In genomic region chr1:91731703-91732102, GRCm38 (mm10) we compare ENCODE assay signal across 22 mouse cellular contexts.
DNase-seq lines count a peak whose midpoint lies in the region; ATAC-seq and TF ChIP-seq lines count a peak whose summit lies in the region.
"Had no signal": no experiment of that assay in that cellular context is flagged by ENCODE, and none has a peak within 500 bp of the region (broad histone marks: within the 10 kb centered on the region; RNA-seq: fewer than 3 reads in every experiment).

No protein-coding gene starts in this region.

- no peak overlapping the region for H3K4me3 ChIP-seq in liver, embryonic 11.5 days (ENCODE audit: low read depth, low read length)
- H3K4me3 ChIP-seq in limb, embryonic 13.5 days = no peak overlapping the region
- H3K4me3 ChIP-seq: forebrain, embryonic 12.5 days; heart, adult 2 months; hindbrain, embryonic 10.5 days; liver, embryonic 13.5 days; lung, embryonic 15.5 days; midbrain, embryonic 10.5 days had no signal

- no peak overlapping the region for H3K4me2 ChIP-seq in liver, embryonic 11.5 days
- H3K4me2 ChIP-seq in limb, embryonic 13.5 days (replicated peaks) = 0 out of 2 replicates have a peak overlapping the region, but pooled peaks have one; percentile 4
- H3K4me2 ChIP-seq: forebrain, embryonic 12.5 days; liver, embryonic 13.5 days; lung, embryonic 15.5 days had no signal

- in situ Hi-C loops in Patski (cut with MboI; ENCODE audit: low pct_unique_long_range_greater_than_20kb) = no loop called here

- TF ChIP-seq CTCF in Patski (IDR thresholded peaks at IDR 0.05) = no peak

- H3K27me3 ChIP-seq in liver, embryonic 11.5 days (replicated peaks; ENCODE audit: control insufficient read depth, insufficient read depth, low read length) = no peaks in the 10 kb centered on the region
- peaks cover 28% of the 10 kb centered on the region for H3K27me3 ChIP-seq in Patski
- peaks cover 13% of the 10 kb centered on the region; the same call in 1 of the 2 replicates for H3K27me3 ChIP-seq in limb, embryonic 13.5 days
- H3K27me3 ChIP-seq: liver, embryonic 13.5 days; lung, embryonic 15.5 days had no signal

- ATAC-seq in liver, embryonic 11.5 days (replicated peaks; ENCODE audit: low FRiP score) = no peak
- ATAC-seq in Patski = peak; percentile 39
- ATAC-seq in limb, embryonic 13.5 days (ENCODE audit: low FRiP score, low read depth) = no peak

- CTCF ChIA-PET in Patski (lab: Charles Lee) = interaction anchor here (1.4 kb wide), 1 partner anchor 142 kb away, joined by 3 read pairs; no protein-coding TSS in a partner anchor

- H3K36me3 ChIP-seq in liver, embryonic 11.5 days (ENCODE audit: control insufficient read depth, insufficient read depth, low read length) = no peaks in the 10 kb centered on the region
- H3K36me3 ChIP-seq in limb, embryonic 13.5 days = no peaks in the 10 kb centered on the region
- H3K36me3 ChIP-seq: forebrain, embryonic 12.5 days; hindbrain, embryonic 10.5 days; liver, embryonic 13.5 days; lung, embryonic 15.5 days; midbrain, embryonic 10.5 days had no signal

- DNase-seq in liver, embryonic 11.5 days (ENCODE audit: low spot score) = peak; percentile 25
- DNase-seq in liver = no peak
- DNase-seq in Patski (ENCODE audit: low read depth, low spot score) = no peak
- peak; percentile 44 for DNase-seq in embryo, embryonic 11 days
- no peak for DNase-seq in layer of hippocampus, postnatal 10 days (ENCODE audit: low spot score in 2 of 2)
- no peak for DNase-seq in gastrocnemius, adult 18-20 months (ENCODE audit: low spot score)
- DNase-seq: adrenal gland, postnatal 10 days; cerebellum, adult 9-11 months; gastrocnemius, postnatal 14 days; heart, adult 2 months; kidney, adult 2 months; kidney, postnatal 36 days; liver, embryonic 13.5 days; lung, postnatal 4 days; spleen, adult 18-20 months; thymus, adult 2 months had no signal

- H3K4me1 ChIP-seq in liver, embryonic 11.5 days (replicated peaks; ENCODE audit: control insufficient read depth, insufficient read depth, low read length) = no peaks in the 10 kb centered on the region
- peaks cover 33% of the 10 kb centered on the region for H3K4me1 ChIP-seq in limb, embryonic 13.5 days
- H3K4me1 ChIP-seq: liver, embryonic 13.5 days; midbrain, embryonic 10.5 days had no signal

- no peaks in the 10 kb centered on the region for H3K9me3 ChIP-seq in liver, embryonic 11.5 days (ENCODE audit: control insufficient read depth, low read length)
- no peaks in the 10 kb centered on the region for H3K9me3 ChIP-seq in limb, embryonic 13.5 days
- H3K9me3 ChIP-seq: forebrain, embryonic 12.5 days; hindbrain, embryonic 10.5 days; liver, embryonic 13.5 days; lung, embryonic 15.5 days; midbrain, embryonic 10.5 days had no signal

- no peak overlapping the region for H3K9ac ChIP-seq in liver, embryonic 11.5 days (ENCODE audit: low read depth, low read length)
- no peak overlapping the region; the same call in 1 of the 2 replicates for H3K9ac ChIP-seq in limb, embryonic 13.5 days
- H3K9ac ChIP-seq: forebrain, embryonic 12.5 days; liver, embryonic 13.5 days; lung, embryonic 15.5 days had no signal

- WGBS in liver, embryonic 11.5 days = 71% methylated on average over 13 of the region's 13 CpGs
- 10% methylated on average over 13 of the region's 13 CpGs for WGBS in limb, embryonic 13.5 days

- POLR2A ChIA-PET in Patski (lab: Charles Lee) = no interaction called here

- H3K27ac ChIP-seq in liver, embryonic 11.5 days (ENCODE audit: low read depth, low read length) = no peak overlapping the region
- no peak overlapping the region for H3K27ac ChIP-seq in limb, embryonic 13.5 days
- H3K27ac ChIP-seq: forebrain, embryonic 12.5 days; heart, adult 2 months; hindbrain, embryonic 10.5 days; hindbrain, postnatal 0 days; liver, embryonic 13.5 days; midbrain, embryonic 10.5 days had no signal

Comparison
In these comparisons a context has a peak if more than half of its experiments do, and no peak if none do; other contexts are left out.
1. DNase-seq: peak in liver, embryonic 11.5 days (single experiment) and embryo, embryonic 11 days (single experiment); none in liver (single experiment), Patski (single experiment), layer of hippocampus, postnatal 10 days (0 of 2) and gastrocnemius, adult 18-20 months (single experiment).